Mouse (Mus musculus): ENCODE measurements around the gene Parp1.
"Not testable (repeated sequence)": the region's sequence is repeated elsewhere in the genome, so short reads cannot be mapped to it uniquely, and the experiment has no call there.

The Parp1 gene

DNA sequence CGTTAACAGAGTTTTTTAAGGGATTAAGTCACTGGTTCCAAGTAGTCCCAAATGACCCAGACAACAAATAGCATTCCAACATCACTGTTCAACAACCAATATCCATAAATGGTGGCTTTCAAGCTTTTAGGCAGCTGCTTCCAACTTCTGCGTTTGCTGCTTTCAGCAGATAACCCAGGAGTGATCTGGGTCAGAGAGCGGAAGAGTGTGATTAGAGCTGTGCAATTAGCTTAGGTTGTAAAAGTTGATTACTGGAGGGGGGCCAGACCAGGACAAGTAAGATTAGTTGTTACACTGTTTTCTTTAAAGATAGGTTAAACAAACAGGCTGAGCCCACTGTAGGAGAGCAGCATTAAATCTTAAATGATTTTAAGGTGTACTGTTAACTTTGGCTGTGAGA lies 7.5 kb upstream of the Parp1 start:
- no peak for DNase-seq

DNA sequence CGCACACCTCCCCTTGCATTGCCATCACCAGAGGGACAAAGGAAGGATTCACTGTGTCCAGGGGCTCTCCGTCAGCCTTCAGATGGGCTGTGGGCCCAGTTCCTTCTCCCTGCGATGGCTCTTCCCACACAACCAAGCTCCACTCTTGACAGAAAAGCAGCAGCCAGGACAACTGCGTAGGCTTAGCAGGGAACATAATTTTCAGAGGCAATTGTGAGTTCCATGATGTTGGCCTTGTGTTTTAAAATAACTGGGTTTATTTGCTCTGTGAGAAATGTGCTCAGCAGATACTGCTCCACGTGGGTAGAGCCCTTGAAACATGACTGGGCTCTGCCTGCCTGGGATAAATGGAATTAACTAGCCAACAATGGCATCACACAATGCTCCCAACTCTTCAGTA lies 3.8 kb upstream of the Parp1 start:
- no peak for DNase-seq

DNA sequence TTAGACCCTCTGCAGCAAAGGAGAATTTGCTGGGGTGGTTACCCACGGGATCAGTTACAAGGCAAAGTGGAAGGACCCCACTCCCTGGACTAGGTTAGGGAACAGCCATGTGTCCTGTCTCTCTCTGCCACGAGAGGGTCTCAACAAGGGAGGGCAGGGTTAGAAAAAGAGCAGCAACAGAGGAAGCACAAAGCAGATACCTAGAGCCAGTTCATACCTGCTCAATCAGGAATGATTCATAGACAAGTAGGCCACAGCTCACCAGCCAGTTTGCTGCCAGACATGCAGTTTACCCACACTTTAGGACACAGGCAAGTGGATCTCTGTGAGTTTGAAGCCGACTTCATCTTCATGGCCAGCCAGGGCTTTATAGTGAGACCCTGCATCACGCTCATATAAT lies 963 bp upstream of the Parp1 start:
- no peak for DNase-seq

DNA sequence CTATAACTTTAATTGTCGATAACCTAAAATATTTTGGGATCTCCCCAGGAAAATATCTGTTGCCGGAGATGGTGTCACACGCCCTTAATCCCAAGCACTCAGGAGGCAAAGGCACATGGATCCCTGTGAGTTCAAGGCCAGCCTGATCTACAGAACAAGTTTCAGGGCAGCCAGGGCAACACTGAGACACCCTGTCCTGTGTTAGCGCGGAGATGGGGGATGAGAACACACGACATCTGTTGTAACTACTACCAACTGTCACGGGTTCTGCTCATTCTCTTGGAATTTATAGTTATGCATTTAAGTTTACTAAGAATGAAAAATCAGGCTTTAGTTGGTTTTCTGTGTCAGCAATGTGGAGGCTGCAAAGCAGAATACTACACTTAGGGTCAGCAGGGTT lies 476 bp upstream of the Parp1 start:
- DNase-seq = no peak

DNA sequence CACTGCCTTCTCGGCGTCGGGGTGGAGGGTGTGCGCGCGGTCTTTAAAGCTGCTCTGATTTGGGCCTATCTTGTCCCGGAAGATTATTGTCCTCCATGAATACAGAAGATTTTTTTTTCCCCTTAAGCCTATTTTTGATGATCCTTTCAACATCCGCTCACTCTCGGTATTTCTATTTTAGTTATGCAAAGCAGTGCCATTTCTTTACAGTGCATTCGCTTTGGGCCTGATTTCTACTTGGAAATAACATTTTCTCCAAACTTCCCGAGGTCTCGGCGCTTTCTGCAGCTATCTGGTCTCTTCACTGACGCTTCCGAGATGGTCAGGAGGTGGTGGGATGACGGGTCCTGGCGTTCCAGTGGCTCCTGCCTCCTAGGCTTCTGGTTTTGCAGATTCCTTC lies 729 bp downstream of the Parp1 start:
- no peak for DNase-seq

GRCm38 (mm10) chr1:180570181-180570580 lies 1.5 kb downstream of the Parp1 start:
- no peak for DNase-seq

- no peak for DNase-seq
Observed at GRCm38 (mm10) chr1:180571018-180571589, 2.4 kb downstream of the Parp1 start.

GRCm38 (mm10) chr1:180571721-180572120 lies 3.0 kb downstream of the Parp1 start:
- DNase-seq = not testable (repeated sequence)

DNA sequence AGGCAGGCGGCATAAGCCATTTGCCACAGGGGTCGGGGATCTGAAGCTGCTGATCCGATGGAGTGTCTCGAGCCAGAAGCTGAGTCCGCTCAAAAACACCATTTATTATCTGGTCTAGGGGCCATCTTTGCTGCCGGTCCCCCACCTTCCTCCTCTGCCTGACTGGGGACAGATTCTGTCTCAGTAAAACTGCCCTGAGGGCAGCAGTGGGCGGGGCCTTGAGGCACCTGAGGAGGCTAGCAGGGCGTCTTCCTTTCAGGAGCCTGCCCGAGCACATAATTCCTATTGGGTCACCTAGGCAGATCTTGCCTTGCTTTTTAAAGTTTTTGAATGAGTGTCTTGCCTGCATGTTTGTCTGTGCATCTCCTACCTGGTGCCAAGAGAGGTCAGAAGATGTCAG lies 3.4 kb downstream of the Parp1 start:
- no peak for DNase-seq

DNA sequence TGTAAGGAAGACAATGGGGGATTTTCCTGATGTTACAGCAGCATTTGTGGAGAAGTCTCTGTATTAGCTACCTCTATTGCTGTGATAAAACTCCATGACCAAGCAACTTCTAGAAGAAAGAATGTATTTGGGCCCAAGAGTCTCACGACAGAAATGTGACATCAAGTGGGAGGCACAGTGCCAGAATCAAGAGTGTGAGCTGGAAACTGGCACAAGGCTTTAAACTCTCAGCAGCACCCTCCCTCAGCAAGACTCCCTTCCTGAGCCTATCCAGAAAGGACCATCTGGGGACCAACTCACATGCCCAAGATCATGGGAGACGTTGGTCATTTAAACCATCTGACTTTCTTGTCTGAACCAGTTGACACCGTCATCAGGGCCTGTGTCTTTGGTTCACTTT lies 7.8 kb downstream of the Parp1 start:
- DNase-seq = no peak

DNA sequence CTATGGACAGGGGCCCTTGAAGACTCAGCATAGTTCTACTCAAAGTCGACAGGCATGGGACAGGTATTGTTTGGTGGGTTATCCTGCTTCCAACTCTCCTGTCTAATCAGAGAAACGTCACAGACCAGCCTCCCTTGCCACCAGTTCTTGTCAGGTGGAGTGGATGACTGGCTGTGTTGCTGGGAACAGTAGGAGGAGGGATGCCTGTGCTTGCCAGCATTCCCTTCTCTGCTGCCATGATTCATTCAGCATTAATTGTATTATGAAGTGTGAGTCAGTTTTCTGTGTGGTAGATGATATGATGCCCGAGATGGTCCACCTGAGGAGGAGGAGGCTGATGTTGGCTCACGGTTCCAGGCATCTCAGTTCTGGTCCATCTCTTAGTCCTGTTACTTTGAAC lies 9.1 kb downstream of the Parp1 start:
- DNase-seq = no peak

DNA sequence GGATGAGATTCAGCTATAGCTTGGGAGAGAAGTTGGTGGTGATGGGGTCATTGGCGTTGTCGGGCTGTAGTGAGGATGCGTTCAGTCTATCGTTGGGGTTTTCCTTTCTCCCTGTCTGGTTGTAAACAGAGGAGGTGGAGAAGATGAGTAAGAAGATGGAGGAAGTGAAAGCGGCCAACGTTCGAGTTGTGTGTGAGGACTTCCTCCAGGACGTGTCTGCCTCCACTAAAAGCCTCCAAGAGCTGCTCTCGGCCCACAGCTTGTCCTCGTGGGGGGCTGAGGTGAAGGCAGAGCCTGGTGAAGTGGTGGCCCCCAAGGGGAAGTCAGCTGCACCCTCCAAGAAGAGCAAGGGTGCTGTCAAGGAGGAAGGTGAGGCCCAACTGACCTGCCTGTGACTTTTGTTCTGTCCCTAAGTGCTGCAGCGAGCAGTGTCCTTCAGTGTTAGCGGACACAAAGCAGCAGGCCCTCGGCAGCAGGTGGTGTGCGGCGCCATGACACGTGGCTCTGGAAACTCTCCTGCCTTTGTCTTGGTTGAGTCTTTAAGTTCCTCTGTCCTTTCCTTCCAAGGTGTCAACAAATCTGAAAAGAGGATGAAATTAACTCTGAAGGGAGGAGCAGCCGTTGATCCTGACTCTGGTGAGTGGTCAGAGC lies 19.2 kb downstream of the Parp1 start:
- no peak for DNase-seq

DNA sequence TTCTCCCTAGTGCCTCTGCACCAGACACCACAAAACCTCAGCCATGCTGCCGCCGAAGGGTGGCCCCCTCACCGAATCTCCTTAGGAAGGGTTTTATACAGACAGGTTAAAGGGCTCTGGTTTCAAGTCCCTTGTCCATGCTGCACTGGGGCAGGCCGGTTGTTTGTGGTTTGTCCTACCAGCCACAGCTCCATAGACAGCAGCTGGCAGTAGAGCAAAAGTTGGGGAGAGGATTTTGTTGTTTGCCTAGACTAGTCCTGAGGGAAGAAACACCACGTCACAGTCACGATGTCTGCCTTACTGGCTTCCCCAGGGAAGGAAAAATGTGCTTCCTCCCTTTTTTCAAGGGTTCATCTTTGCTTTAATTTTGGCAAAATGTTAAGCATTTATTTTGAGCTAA lies 31.9 kb downstream of the Parp1 start:
- DNase-seq = no peak

- no peak for DNase-seq
Observed at GRCm38 (mm10) chr1:180601806-180602205, 33.1 kb downstream of the Parp1 start.

DNA sequence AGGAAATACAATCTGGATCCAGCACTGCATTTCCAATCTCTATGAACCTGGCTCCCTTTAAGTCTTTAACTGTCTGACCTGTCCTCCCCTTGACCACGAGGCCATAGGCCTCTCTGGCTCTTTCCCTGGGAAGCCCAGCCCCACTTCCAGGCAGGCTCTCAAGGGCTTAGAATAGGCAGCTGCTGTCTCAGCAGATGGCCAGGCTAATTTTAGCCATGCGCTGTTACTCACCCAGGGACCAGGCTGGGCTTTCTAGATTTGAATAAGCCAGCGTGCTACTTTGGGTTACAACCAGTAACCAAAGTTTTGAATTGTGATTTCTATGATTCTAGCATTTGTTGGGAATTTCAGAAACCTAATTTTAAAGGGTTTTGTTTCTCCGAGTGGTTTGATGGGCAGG lies 35.9 kb downstream of the Parp1 start:
- DNase-seq = peak; percentile 76 to 80

- no peak for DNase-seq
Observed at GRCm38 (mm10) chr1:180606106-180606505, 37.4 kb downstream of the Parp1 start.

- DNase-seq = no peak
Observed at GRCm38 (mm10) chr1:180606796-180607577, 38.3 kb downstream of the Parp1 start.

DNA sequence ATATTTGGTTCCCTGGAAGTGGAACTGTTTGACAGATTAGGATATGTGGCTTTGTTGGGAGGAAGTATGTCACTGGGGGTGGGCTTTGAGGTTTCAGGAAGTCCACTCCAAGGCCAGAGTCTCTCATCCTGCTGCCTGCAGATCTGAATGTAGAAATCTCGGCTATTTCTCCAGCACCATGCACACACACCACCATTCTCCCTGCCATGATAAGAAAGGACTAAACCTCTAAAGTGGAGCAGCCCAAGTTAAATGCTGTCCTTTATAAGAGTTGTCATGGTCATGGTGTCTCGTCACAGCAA lies 38.8 kb downstream of the Parp1 start:
- no peak for DNase-seq

DNA sequence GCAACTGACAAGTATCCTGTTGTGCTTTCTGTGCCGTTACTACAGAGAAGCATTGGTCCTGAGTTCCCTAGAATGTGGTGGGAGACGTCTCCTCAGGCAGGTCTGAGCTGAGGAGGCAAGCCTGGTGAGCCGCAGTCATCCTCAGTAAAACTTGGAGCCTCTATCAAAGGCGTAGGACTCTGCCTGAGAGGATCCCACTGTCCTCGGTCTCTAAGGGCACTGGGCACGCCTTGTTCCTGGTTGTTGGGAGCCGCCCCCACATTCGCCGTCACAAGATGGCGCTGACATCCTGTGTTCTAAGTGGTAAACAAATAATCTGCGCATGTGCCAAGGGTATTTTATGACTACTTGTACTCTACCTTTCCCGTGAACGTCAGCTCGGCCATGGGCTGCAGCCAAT lies 43.1 kb downstream of the Parp1 start:
- DNase-seq = not testable (repeated sequence)

DNA sequence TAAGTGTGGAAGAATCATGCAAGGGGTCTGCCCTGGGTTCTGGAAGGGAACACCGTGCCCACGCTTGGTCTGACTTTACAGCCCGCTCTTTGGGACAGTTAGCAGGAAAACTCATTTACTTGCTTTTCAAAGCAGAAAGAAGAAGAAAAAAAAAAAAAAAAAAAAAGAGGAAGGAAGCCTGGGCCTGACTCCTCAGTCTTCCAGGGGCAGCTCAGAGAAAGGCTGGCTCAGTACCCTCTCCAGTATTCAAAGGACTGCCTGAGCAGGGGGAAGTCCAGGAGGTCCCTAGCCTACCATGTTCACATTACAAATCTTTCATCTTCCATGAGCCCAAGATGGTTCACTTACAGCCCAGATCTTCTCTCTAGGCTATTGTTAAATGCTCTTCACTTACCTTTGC lies 48.0 kb downstream of the Parp1 start:
- no peak for DNase-seq

GRCm38 (mm10) chr1:180622389-180622788 lies 53.7 kb downstream of the Parp1 start:
- DNase-seq = no peak

GRCm38 (mm10) chr1:180623911-180624310 lies 55.2 kb downstream of the Parp1 start:
- peak in 1 of 2 experiments; percentile 38 for DNase-seq

GRCm38 (mm10) chr1:180626141-180626540 lies 57.4 kb downstream of the Parp1 start:
- DNase-seq = no peak

- DNase-seq = not testable (repeated sequence)
Observed at GRCm38 (mm10) chr1:180637796-180638195, 69.1 kb downstream of the Parp1 start.
